Mouse (Mus musculus): ENCODE data around the gene Thumpd1.

Thumpd1 gene

DNA sequence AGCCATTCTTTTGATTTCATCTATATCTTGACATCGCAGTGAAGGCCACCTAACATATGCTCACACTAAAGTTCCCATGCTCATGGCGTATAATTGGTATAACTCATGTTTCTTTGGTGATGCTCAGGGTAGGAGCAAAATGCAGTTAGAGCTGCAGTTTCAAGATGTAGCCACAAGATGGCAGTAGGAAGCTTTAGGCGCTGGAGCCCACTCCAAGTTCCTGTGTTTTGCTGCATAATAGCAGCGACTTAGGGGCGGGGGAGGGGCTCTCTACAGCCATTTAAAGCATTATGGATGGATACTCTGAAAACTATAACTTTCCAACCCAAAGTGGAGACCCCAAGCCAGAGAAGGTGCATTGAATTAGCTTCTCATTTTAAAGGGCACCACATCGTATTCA, 47.1 kb downstream of the Thumpd1 start:
- peak; percentile 35 for DNase-seq (ENCODE audit: extremely low spot score, low read depth, low spot score)

DNA sequence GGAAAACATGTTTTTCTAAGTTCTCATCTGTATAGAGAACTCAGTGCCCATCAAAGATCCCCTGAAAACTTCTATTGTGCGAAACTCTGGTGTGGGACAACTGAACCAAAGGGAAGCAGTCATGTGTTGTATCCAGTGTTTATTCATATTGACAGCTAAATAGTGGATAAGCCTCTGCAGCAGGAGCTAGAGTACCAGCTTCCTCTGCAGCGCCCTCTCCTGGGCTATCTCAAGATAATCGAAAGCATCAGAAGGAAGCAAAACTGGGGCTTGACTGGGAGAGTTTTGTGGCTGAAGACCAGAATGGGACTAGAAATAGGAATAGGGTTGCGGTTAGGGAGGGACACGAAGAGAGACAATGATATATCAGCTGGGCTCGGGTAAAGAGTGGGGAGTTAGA, 49.7 kb downstream of the Thumpd1 start:
- DNase-seq (ENCODE audit: extremely low spot score, low read depth, low spot score), result no peak

DNA sequence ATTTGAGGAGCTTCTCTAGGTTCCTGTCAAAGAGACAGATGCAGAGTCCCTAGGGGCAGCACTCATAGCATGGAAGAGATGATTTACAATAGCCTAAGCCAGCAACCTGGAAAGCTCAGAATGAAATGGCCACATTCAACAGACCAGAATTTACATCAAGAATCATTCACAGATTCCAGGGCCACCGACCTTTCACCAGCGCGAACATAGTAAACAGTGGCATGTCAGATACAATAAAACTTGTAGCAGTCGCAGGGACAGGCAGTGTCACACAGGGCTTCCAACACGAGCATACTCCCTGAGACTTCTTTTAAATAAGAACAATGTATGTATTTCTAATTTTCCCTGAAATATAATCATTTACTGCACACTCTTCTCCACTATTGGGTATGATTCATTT, 50.2 kb downstream of the Thumpd1 start:
- no peak for DNase-seq (ENCODE audit: extremely low spot score, low read depth, low spot score)

DNA sequence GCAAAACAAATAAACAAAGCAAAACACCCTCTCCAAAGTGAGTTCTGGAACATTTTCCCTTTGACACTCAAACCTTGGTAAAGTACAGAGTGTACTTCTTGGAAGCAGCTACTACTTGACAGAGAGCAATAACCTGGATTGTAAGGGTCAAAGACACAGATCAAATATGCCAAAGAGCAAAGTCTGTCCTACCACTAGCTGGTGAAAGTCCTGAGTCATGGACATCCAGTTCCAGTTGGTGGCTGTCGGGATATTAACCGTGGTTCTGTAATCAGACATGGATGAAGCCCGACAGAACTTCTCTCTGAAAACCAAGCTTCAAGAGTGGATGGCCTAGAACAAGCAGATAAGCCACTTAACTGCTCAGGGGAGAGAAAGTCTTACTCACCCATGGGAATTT, 52.7 kb downstream of the Thumpd1 start:
- no peak for DNase-seq (ENCODE audit: extremely low spot score, low read depth, low spot score)

Data from hindlimb bud, embryonic 11.5 days (tissue).